Mouse (Mus musculus): ENCODE results near the gene Mllt3. TPM values are rescaled to one million over a fixed set of nuclear protein-coding genes. Genes with fewer than 3 reads are reported as not detected.

Gene Mllt3
- polyA plus RNA-seq (2014; fragmentation: Illumina TruSeq; extraction: RNeasy Lipid Tissue Mini Kit (QIAGEN cat#74804); ENCODE audit: low read depth, low replicate concordance), result 25.9 TPM

DNA sequence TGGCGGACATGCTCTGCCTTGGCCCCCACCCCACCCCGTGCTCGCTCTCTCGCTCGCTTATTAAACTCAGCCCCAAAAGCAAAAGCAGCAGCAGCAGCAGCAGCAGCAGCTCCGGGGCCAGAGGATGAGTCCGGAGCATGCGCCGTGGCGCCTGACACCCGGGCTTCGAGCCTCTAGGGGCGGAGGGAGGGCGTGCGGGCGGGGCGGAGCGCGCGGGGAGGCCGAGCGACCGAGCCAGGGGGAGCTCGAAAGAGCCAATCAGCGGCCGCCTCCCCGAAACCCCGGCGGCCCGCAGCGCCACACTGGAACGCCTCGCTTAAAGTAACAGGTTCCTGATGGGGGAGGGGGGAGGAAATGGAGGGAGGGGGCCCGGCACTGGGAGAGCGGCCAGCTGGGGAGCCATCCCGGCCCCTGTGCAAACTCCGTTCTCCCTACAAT is at the start of gene Mllt3:
TSS of gene Mllt3 (minus strand) at position 149 of the 438 bp plus-strand sequence.

Other genes starting within 250 kb of the Mllt3 start
- 5.5 TPM for gene Focad, start 61.3 kb upstream of the Mllt3 start, polyA plus RNA-seq (2014; fragmentation: Illumina TruSeq; extraction: RNeasy Lipid Tissue Mini Kit (QIAGEN cat#74804); ENCODE audit: low read depth, low replicate concordance)

All from kidney, adult 10 weeks (tissue).